Mouse (Mus musculus) cortical plate, adult 2 months (tissue): Measurements from ENCODE around the gene Phf19.

Experiments
- CTCF ChIP-seq: fragments of 200-500 bp; IDR thresholded peaks from 2 replicates; pipeline ENCODE4 v1.5.1; 2011; ENCODE audit warnings: mild to moderate bottlenecking, control low read depth, low read length; ENCODE audit not compliant: insufficient read depth; ENCODE audit errors: extremely low read depth
- POLR2A ChIP-seq: fragments of 200-500 bp; IDR thresholded peaks from 2 replicates; pipeline ENCODE4 v1.6.1; 2011; ENCODE audit warnings: mild to moderate bottlenecking, low read length, control low read depth; ENCODE audit not compliant: insufficient read depth; ENCODE audit errors: extremely low read depth

- TF ChIP-seq POLR2A (no peak), CTCF (no peak)
Observed at GRCm38 (mm10) chr2:34880054-34880453, 33.8 kb downstream of the Phf19 start.
